7 mouse cellular contexts compared by ENCODE assay signal in the genomic region with DNA sequence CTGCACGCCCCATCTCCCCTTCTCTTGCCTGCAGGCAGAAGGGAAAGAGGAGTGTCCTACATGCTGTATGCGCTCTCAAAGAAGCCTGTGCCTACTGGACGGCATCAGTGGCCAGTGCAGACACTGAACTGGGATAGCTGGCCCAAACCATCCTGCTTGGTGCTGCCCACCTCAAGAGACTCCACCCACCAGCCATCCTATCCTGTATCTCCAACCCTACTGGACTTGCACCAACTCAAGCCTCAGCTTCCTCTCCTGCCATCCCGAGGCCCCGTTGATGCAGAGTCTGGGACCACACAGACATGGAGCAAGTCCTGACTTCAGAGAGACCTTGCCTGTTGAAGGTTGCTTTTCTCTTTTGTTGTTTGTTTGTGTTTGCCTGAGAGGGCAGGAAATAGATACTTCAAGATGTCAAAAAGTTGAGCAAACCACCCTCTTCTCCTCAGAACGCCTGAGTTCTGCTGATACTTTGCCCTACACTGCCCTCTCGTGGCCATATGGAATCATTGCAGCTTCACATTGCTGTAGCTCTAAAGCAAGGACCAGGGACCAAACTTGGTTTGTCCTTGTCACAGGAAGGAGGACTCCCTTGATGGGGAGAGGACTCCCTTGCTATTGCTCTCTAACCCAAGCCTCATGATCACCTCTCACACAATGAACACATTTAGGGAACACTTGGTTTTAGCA. TPM values are rescaled to one million over a fixed set of nuclear protein-coding genes. Genes with fewer than 3 reads are reported as not detected.
DNase-seq lines count a peak whose midpoint lies in the region; ATAC-seq lines count a peak whose summit lies in the region.

No protein-coding gene starts in this region.

- peak; percentile 78 for ATAC-seq in activated CD4-positive, CD25-positive, alpha-beta regulatory T cell, adult 4 months
- peak; percentile 67 for ATAC-seq in intestine, embryonic 15.5 days
- ATAC-seq in midbrain, embryonic 11.5 days (ENCODE audit: low FRiP score), result peak; percentile 54

- no peak overlapping the region for H3K4me2 ChIP-seq in intestine, embryonic 15.5 days (replicated peaks)
- no peak overlapping the region for H3K4me2 ChIP-seq in midbrain, embryonic 11.5 days

- H3K9ac ChIP-seq in intestine, embryonic 15.5 days, result no peak overlapping the region
- H3K9ac ChIP-seq in midbrain, embryonic 11.5 days (ENCODE audit: low read length), result no peak overlapping the region

- H3K4me1 ChIP-seq in intestine, embryonic 15.5 days (replicated peaks), result 0 out of 2 replicates have a peak, but pooled peaks cover 2% of the 10 kb centered on the region
- no peaks in the 10 kb centered on the region for H3K4me1 ChIP-seq in midbrain, embryonic 11.5 days (ENCODE audit: control insufficient read depth, insufficient read depth, low read length)

- no peaks in the 10 kb centered on the region for H3K36me3 ChIP-seq in intestine, embryonic 15.5 days
- no peaks in the 10 kb centered on the region for H3K36me3 ChIP-seq in midbrain, embryonic 11.5 days (ENCODE audit: control insufficient read depth, insufficient read depth, low read length)

- no peak overlapping the region for H3K4me3 ChIP-seq in intestine, embryonic 15.5 days (replicated peaks)
- no peak overlapping the region for H3K4me3 ChIP-seq in midbrain, embryonic 11.5 days (ENCODE audit: low read depth, low read length)

- no peaks in the 10 kb centered on the region for H3K27me3 ChIP-seq in intestine, embryonic 15.5 days (replicated peaks)
- H3K27me3 ChIP-seq in midbrain, embryonic 11.5 days (ENCODE audit: control insufficient read depth, insufficient read depth, low read length), result no peaks in the 10 kb centered on the region

- H3K9me3 ChIP-seq in intestine, embryonic 15.5 days, result no peaks in the 10 kb centered on the region
- no peaks in the 10 kb centered on the region for H3K9me3 ChIP-seq in midbrain, embryonic 11.5 days (ENCODE audit: control insufficient read depth, low read length)

- DNase-seq in cerebellum, adult 9-11 months, result peak; percentile 56
- peak; percentile 52 to 68 for DNase-seq in frontal cortex, postnatal 14 days (ENCODE audit: low spot score in 2 of 2)
- peak; percentile 69 to 77 for DNase-seq in left cerebral cortex, postnatal 10 days (ENCODE audit: extremely low spot score in 1 of 2, low spot score in 2 of 2)
- DNase-seq in midbrain, embryonic 11.5 days (ENCODE audit: low spot score, missing footprints), result peak; percentile 93
- peak; percentile 69 for DNase-seq in right cerebral cortex, postnatal 4 days

- 45% methylated on average over 7 of the region's 7 CpGs for WGBS in intestine, embryonic 15.5 days
- 58% methylated on average over 7 of the region's 7 CpGs for WGBS in midbrain, embryonic 11.5 days

- intact Hi-C loops in left cerebral cortex, postnatal 10 days (cut with DNase I), result loop anchor here (1.0 to 10.0 kb wide), 6 partner anchors 95 to 580 kb away; partner anchors contain the start of gene Znrf2

- H3K27ac ChIP-seq in intestine, embryonic 15.5 days, result no peak overlapping the region
- no peak overlapping the region for H3K27ac ChIP-seq in midbrain, embryonic 11.5 days (ENCODE audit: low read depth, low read length)

RNA-seq across cellular contexts. Expression of gene Inmt, which starts 7.9 kb away (rescaled TPM):
- polyA plus RNA-seq in activated CD4-positive, CD25-positive, alpha-beta regulatory T cell, adult 4 months (2017; shearing (Covaris generic)), result not detected
- polyA plus RNA-seq in intestine, embryonic 15.5 days (2015; fragmentation: Nextera tagmentation; extraction: Ambion mirVana), result 0.21 and 0.62 TPM in 2 replicates
- not detected for total RNA-seq in left cerebral cortex, postnatal 10 days (2021)
- 0.16 and 0.40 TPM in 2 replicates for polyA plus RNA-seq in midbrain, embryonic 11.5 days (2014; fragmentation: Nextera tagmentation; extraction: Ambion mirVana)

RNA-seq across cellular contexts. Expression of gene Crhr2, which starts 34.1 kb away (rescaled TPM):
- not detected for polyA plus RNA-seq in activated CD4-positive, CD25-positive, alpha-beta regulatory T cell, adult 4 months (2017; shearing (Covaris generic))
- 0.26 and 0.37 TPM in 2 replicates for polyA plus RNA-seq in intestine, embryonic 15.5 days (2015; fragmentation: Nextera tagmentation; extraction: Ambion mirVana)
- total RNA-seq in left cerebral cortex, postnatal 10 days (2021), result 1 to 10 TPM; 3.2 to 3.6 TPM
- polyA plus RNA-seq in midbrain, embryonic 11.5 days (2014; fragmentation: Nextera tagmentation; extraction: Ambion mirVana), result 0.22 and 0.50 TPM in 2 replicates

RNA-seq across cellular contexts. Expression of gene Mindy4, which starts 36.3 kb away (rescaled TPM):
- polyA plus RNA-seq in activated CD4-positive, CD25-positive, alpha-beta regulatory T cell, adult 4 months (2017; shearing (Covaris generic)), result under 1 TPM in 1 of 2 experiments, not detected in 1; 0.19 TPM
- polyA plus RNA-seq in intestine, embryonic 15.5 days (2015; fragmentation: Nextera tagmentation; extraction: Ambion mirVana), result 6.5 and 7.3 TPM in 2 replicates
- total RNA-seq in left cerebral cortex, postnatal 10 days (2021), result 10 to 100 TPM; 11.7 to 12.2 TPM
- 20.0 and 24.2 TPM in 2 replicates for polyA plus RNA-seq in midbrain, embryonic 11.5 days (2014; fragmentation: Nextera tagmentation; extraction: Ambion mirVana)
